Mouse (Mus musculus): Measurements from ENCODE around the gene Slc25a39. TPM values are rescaled to one million over a fixed set of nuclear protein-coding genes. Genes with fewer than 3 reads are reported as not detected.

The Slc25a39 gene
- polyA plus RNA-seq (2015; fragmentation: Nextera tagmentation; extraction: Ambion mirVana) = 308 and 331 TPM in 2 replicates

DNA sequence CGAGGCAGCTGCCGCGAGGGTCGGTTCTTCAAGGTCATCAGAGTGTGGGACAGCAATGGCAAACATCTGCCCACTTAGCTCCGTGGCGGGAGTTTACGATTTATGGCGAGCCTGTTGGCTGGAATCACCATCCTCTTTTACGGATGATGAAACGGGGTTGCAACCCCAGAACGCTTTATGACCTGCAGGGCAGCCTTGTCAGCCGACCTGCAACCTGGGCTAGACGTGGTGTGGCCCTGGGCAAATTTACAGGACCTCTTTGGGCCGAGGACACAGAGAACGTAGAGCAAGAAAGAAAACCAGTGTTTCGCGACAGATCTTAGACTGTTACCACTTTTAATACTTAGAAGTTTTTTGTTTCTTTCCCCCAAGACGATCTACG lies at the start of gene Slc25a39:
Slc25a39 (minus strand) TSS at position 113 of the 382 bp plus-strand sequence.
- Histone ChIP-seq H3K9ac (ENCODE audit: low read length) (peak within 1 kb of the TSS; percentile 96), H3K4me1 (ENCODE audit: control insufficient read depth, insufficient read depth, low read length) (peaks cover 21% of the 10 kb centered on the region), H3K27me3 (ENCODE audit: control insufficient read depth, insufficient read depth, low read length) (no peaks in the 10 kb centered on the region), H3K4me2 (ENCODE audit: low read depth, low read length) (peak within 1 kb of the TSS; percentile 91), H3K4me3 (ENCODE audit: low read length) (peak within 1 kb of the TSS; percentile 80), H3K27ac (ENCODE audit: low read length) (peak within 1 kb of the TSS; percentile 96), H3K9me3 (replicated peaks; ENCODE audit: control insufficient read depth, low read length) (no peaks in the 10 kb centered on the region), H3K36me3 (ENCODE audit: control insufficient read depth, insufficient read depth) (peaks cover 9% of the 10 kb centered on the region)
- WGBS = under 1% methylated on average over 19 of the region's 19 CpGs
- peak; percentile 5; the same call in 1 of the 2 replicates for ATAC-seq (replicated peaks; ENCODE audit: extremely low read depth, insufficient read depth, low FRiP score)

DNA sequence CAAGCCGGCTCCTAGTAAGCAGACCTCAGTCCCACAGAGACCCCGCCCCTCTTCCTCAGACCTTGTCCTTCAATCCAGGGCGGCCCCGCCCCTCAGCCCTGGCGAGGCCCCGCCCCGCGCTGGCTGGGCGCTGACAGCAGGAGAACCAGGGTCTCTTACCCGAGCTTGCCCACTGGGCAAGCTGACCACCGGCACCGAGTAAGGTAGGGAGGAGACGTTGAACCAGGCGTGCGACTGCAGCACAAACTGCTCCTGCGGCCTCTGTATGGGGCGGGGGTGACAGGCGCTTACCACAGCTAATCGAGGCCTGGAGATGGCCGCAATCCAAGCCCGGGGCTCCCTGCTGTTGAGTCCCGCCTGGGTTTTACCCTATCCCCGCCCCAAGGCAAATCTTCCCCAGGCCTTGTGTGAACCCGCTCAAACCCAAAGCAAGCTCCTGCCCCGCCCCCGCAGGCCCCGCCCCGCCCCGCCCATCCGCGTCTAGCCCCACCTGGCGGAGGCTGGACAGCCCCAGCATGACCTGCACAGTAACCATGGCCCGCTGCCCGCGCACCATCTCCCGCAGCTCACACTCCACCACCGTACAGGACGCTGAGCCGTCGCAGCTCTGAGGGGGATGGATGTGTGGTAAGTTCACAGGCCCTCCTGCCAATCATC lies 48.1 kb upstream of the Slc25a39 start:
- Histone ChIP-seq H3K4me3 (ENCODE audit: low read length) (peak overlapping the region; percentile 54), H3K4me2 (ENCODE audit: low read depth, low read length) (peak overlapping the region; percentile 87), H3K27me3 (ENCODE audit: control insufficient read depth, insufficient read depth, low read length) (peaks cover 6% of the 10 kb centered on the region; the same call in 1 of the 2 replicates), H3K9me3 (replicated peaks; ENCODE audit: control insufficient read depth, low read length) (no peaks in the 10 kb centered on the region), H3K36me3 (ENCODE audit: control insufficient read depth, insufficient read depth) (no peaks in the 10 kb centered on the region), H3K9ac (ENCODE audit: low read length) (peak overlapping the region; percentile 64), H3K4me1 (ENCODE audit: control insufficient read depth, insufficient read depth, low read length) (peaks cover 14% of the 10 kb centered on the region), H3K27ac (ENCODE audit: low read length) (peak overlapping the region; percentile 56)
- peak; percentile 90 for ATAC-seq (replicated peaks; ENCODE audit: extremely low read depth, insufficient read depth, low FRiP score)
- WGBS = 2% methylated on average over 39 of the region's 40 CpGs

DNA sequence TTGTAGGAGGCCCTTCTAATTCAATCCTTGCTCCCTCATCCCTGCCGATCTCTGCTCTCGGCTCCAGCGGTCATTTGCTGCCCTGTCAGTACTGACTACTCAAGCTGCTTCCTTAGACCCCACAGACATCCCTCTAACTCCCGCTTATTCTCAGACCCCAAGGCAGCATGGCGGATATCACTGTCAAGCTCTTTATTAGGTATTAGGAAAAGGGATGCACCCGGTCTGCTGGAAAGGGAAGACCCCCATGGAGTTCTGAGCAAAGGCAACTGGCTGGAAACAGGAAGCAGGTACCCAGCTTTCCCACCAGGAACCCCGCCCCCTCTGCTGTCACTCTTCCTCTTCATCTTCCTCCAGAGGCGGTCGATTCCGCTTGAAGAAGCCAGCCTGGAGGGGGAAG lies 45.4 kb upstream of the Slc25a39 start:
- Histone ChIP-seq H3K9ac (ENCODE audit: low read length) (no peak overlapping the region), H3K9me3 (replicated peaks; ENCODE audit: control insufficient read depth, low read length) (no peaks in the 10 kb centered on the region), H3K4me2 (ENCODE audit: low read depth, low read length) (no peak overlapping the region), H3K27me3 (ENCODE audit: control insufficient read depth, insufficient read depth, low read length) (no peaks in the 10 kb centered on the region), H3K4me1 (ENCODE audit: control insufficient read depth, insufficient read depth, low read length) (peaks cover 23% of the 10 kb centered on the region), H3K36me3 (ENCODE audit: control insufficient read depth, insufficient read depth) (no peaks in the 10 kb centered on the region), H3K27ac (ENCODE audit: low read length) (no peak overlapping the region), H3K4me3 (ENCODE audit: low read length) (no peak overlapping the region)
- ATAC-seq (replicated peaks; ENCODE audit: extremely low read depth, insufficient read depth, low FRiP score) = no peak
- WGBS = 26% methylated on average over 10 of the region's 10 CpGs

DNA sequence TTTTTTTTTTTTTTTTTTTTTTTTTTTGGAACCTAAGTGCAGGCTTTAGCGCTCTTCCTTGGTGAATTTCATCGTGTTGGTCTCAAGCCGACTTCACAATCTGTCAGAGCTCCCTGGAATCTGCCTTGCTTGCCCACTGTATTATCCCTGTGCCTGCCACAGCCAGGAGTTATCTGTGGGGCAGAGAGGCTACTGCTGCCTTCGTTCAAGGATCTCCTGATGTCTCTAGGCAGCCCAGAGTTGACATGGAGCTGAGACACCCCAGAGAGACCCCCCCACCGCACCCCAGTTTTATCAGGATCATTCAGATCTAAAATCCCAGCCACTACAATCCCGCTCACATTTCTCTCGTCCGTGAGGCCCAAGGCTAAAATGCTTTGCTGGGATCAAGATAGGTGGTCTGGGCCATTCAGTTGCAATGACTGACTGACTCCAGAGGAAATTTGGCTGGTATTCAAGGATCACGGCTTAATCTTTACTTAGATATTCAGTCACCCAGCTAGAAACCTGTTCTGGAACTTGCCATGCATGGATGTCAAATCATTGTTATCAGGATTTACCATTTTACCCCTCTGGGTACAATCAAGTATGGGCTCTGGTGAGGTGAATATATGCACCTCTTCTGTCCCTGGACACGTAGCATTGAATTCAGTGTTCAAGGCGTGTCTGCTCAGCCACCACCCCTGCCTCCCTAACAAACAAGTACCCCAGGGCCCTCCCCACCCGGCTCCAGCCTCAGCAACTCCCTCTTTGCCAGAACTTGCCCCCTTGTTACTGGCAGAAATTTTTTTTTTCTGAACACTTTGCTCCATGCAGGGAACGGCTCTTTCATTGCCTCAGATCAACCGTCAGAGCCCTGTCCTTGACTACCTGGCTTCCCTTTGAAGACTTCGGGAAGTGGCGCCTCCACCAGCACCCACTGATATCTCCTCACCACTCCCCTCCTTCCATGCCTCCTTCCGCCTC lies 41.6 kb upstream of the Slc25a39 start:
- Histone ChIP-seq H3K9ac (ENCODE audit: low read length) (no peak overlapping the region), H3K4me1 (ENCODE audit: control insufficient read depth, insufficient read depth, low read length) (peaks cover 35% of the 10 kb centered on the region), H3K4me3 (ENCODE audit: low read length) (no peak overlapping the region), H3K27me3 (ENCODE audit: control insufficient read depth, insufficient read depth, low read length) (no peaks in the 10 kb centered on the region), H3K9me3 (replicated peaks; ENCODE audit: control insufficient read depth, low read length) (no peaks in the 10 kb centered on the region), H3K4me2 (ENCODE audit: low read depth, low read length) (no peak overlapping the region), H3K36me3 (ENCODE audit: control insufficient read depth, insufficient read depth) (no peaks in the 10 kb centered on the region), H3K27ac (ENCODE audit: low read length) (no peak overlapping the region)
- WGBS = 43% methylated on average over 17 of the region's 17 CpGs
- no peak for ATAC-seq (replicated peaks; ENCODE audit: extremely low read depth, insufficient read depth, low FRiP score)

DNA sequence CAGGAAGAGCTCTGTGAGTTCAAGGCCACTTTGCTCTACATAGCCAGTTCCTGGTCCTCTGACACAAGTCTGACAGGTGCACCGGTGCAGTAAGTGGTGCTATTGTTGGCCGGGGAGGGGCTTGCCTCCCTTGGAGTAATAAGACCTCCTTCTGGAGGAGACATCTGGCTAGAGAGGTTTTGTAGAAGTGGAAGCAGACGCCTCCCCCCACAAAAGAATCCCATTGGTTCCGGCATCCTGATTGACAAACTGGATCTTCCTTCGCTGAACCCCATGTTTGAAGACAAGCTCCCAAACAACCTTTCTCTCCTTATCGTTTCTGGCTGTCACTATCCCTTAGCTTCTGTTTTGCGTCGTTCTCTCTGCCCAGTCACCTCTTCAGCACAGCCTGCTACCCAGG lies 40.6 kb upstream of the Slc25a39 start:
- WGBS = 7% methylated on average over 8 of the region's 8 CpGs
- no peak overlapping the region for H3K4me3 ChIP-seq (ENCODE audit: low read length)
- H3K9ac ChIP-seq (ENCODE audit: low read length) = no peak overlapping the region

DNA sequence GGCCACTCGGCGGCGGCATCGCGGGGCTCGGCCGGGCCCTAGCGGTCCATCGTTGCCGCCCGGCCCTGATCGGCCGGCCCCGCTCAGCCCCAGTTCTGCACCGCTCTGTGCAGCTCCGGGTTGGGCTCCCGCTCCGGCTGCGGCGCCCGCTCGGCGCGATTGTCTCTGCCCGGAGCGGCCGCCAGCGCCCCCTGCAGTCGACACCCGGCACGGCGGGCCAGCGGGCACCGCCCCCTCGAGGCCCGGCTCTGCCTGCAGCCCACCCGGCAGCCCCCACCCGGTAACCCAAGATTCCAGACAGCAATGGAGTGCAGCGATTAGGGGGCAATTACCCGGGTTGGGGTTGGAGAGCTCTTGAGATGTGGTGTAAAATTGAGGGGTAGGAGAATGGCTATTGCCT lies 39.8 kb upstream of the Slc25a39 start, which contains the start of gene Fam171a2:
Fam171a2 (minus strand) TSS at position 186 of the 400 bp plus-strand sequence.
- H3K27ac ChIP-seq (ENCODE audit: low read length) = peak within 1 kb of the TSS; percentile 89
- ATAC-seq (replicated peaks; ENCODE audit: extremely low read depth, insufficient read depth, low FRiP score) = peak; percentile 70
- no peaks in the 10 kb centered on the region for H3K9me3 ChIP-seq (replicated peaks; ENCODE audit: control insufficient read depth, low read length)
- H3K4me2 ChIP-seq (ENCODE audit: low read depth, low read length) = peak within 1 kb of the TSS; percentile 91
- H3K36me3 ChIP-seq (ENCODE audit: control insufficient read depth, insufficient read depth) = no peaks in the 10 kb centered on the region
- peak within 1 kb of the TSS; percentile 93 for H3K4me3 ChIP-seq (ENCODE audit: low read length)
- peak within 1 kb of the TSS; percentile 96 for H3K9ac ChIP-seq (ENCODE audit: low read length)
- H3K4me1 ChIP-seq (ENCODE audit: control insufficient read depth, insufficient read depth, low read length) = peaks cover 44% of the 10 kb centered on the region
- WGBS = under 1% methylated on average over 37 of the region's 40 CpGs
- H3K27me3 ChIP-seq (ENCODE audit: control insufficient read depth, insufficient read depth, low read length) = no peaks in the 10 kb centered on the region

More for the DNA sequence above, 40.6 kb upstream of the Slc25a39 start:
- Histone ChIP-seq H3K4me2 (ENCODE audit: low read depth, low read length) (no peak overlapping the region; the same call in 1 of the 2 replicates), H3K27ac (ENCODE audit: low read length) (no peak overlapping the region), H3K36me3 (ENCODE audit: control insufficient read depth, insufficient read depth) (no peaks in the 10 kb centered on the region), H3K4me1 (ENCODE audit: control insufficient read depth, insufficient read depth, low read length) (peaks cover 44% of the 10 kb centered on the region), H3K9me3 (replicated peaks; ENCODE audit: control insufficient read depth, low read length) (no peaks in the 10 kb centered on the region), H3K27me3 (ENCODE audit: control insufficient read depth, insufficient read depth, low read length) (no peaks in the 10 kb centered on the region)
- no peak for ATAC-seq (replicated peaks; ENCODE audit: extremely low read depth, insufficient read depth, low FRiP score)

DNA sequence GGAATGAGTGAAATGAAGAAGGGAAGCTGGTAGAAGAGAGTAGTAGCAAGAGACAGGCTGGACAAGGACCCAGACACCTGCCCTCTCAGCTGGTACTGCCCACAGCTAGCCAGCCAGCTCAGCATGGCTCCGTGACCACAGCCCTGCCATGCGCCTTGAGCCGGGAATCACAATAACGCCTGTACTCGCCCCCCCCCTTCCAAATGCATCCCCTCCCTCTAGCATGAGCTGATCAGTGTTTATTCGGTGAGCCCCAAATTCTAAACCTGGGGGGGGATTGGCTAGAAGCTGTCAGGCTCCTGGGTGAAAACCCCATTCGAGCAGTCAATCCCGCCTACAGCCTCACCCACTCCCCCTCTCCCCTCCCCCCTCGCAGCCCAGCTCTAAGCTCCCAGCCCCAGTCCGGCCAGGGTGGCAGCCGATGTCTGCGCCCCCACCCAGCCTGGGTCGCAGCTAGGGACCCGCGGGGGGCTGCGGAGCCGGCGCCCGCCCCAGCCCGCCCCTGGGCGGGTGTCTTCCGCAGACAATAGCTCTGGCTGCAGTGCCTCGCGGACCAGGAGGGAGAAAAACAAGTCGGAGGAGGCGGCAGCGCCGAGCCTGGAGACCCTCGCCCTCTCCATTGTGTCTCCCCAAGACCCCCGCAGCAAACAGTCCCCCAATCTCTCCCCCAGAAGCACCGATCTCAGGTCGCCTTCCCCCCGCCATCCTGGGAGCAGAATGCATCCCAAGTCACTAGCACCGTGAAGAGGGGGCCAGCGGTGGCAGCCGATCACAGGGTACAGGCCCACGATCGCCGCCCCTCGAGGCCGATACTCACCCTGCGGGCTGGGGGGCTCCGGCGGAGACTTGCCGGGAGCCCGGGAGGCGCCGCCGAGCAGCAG lies 39.1 kb upstream of the Slc25a39 start:
- H3K27me3 ChIP-seq (ENCODE audit: control insufficient read depth, insufficient read depth, low read length) = no peaks in the 10 kb centered on the region
- WGBS = under 1% methylated on average over 47 of the region's 49 CpGs
- H3K9me3 ChIP-seq (replicated peaks; ENCODE audit: control insufficient read depth, low read length) = no peaks in the 10 kb centered on the region
- H3K4me2 ChIP-seq (ENCODE audit: low read depth, low read length) = peak overlapping the region; percentile 91
- H3K4me1 ChIP-seq (ENCODE audit: control insufficient read depth, insufficient read depth, low read length) = peaks cover 44% of the 10 kb centered on the region
- H3K4me3 ChIP-seq (ENCODE audit: low read length) = peak overlapping the region; percentile 93
- peak overlapping the region; percentile 89 for H3K27ac ChIP-seq (ENCODE audit: low read length)
- peak overlapping the region; percentile 96 for H3K9ac ChIP-seq (ENCODE audit: low read length)
- H3K36me3 ChIP-seq (ENCODE audit: control insufficient read depth, insufficient read depth) = no peaks in the 10 kb centered on the region
- ATAC-seq (replicated peaks; ENCODE audit: extremely low read depth, insufficient read depth, low FRiP score) = peak; percentile 25; the same call in 1 of the 2 replicates

DNA sequence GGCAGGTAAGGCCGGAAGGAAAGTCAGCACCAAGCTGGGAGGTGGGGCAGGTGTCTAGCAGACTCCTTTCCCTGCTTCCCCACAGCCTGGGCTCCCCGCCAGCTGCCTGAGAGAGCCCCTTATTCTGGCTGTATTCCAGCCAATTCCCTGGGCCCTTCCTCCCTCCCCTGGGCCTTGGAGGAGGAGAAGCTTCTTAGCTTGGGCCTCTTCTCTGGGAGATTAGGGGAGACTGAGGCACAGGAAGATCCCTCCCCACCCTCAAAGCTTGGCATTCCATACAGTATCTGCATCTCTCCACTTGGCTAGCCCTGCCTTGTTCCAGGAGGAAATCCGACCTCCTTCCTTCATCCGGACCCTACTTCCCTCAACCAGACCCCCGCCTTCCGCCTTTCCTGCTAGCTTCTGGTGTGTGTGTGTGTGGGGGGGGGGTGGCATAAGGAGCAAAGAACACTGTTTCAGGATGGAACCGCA lies 38.2 kb upstream of the Slc25a39 start:
- 5% methylated on average over 7 of the region's 7 CpGs for WGBS
- H3K4me3 ChIP-seq (ENCODE audit: low read length) = peak overlapping the region; percentile 93
- peaks cover 44% of the 10 kb centered on the region for H3K4me1 ChIP-seq (ENCODE audit: control insufficient read depth, insufficient read depth, low read length)
- H3K27me3 ChIP-seq (ENCODE audit: control insufficient read depth, insufficient read depth, low read length) = no peaks in the 10 kb centered on the region
- H3K27ac ChIP-seq (ENCODE audit: low read length) = peak overlapping the region; percentile 89
- no peaks in the 10 kb centered on the region for H3K9me3 ChIP-seq (replicated peaks; ENCODE audit: control insufficient read depth, low read length)
- peak overlapping the region; percentile 96 for H3K9ac ChIP-seq (ENCODE audit: low read length)
- H3K4me2 ChIP-seq (ENCODE audit: low read depth, low read length) = peak overlapping the region; percentile 91
- peak; percentile 46 for ATAC-seq (replicated peaks; ENCODE audit: extremely low read depth, insufficient read depth, low FRiP score)
- H3K36me3 ChIP-seq (ENCODE audit: control insufficient read depth, insufficient read depth) = peaks cover 3% of the 10 kb centered on the region; the same call in 1 of the 2 replicates
